Mouse (Mus musculus): ENCODE measurements around the gene Eml6.
"Not testable (repeated sequence)": the region's sequence is repeated elsewhere in the genome, so short reads cannot be mapped to it uniquely, and the experiment has no call there.

The Eml6 gene

GRCm38 (mm10) chr11:29840606-29841227, 185.1 kb downstream of the Eml6 start:
- no peak for DNase-seq

DNA sequence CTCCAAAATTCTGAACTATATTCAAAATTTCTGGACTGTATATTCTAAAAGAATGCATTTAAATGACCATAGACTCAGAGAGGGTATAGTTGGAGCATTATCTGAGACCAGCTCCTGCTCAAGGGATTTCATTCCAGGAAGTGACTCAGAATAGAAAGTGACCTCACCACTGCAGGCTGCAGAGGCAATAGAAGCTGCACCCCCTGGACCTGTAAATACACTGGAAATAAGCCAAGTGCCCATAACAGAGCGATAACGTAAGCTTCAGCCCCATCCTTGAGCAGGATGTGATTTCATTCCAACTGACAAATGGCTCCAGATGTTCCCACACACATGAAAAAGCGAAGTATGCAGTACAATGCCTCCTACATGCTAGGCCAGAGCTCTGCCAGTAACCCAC, 186.1 kb downstream of the Eml6 start:
- no peak for DNase-seq

DNA sequence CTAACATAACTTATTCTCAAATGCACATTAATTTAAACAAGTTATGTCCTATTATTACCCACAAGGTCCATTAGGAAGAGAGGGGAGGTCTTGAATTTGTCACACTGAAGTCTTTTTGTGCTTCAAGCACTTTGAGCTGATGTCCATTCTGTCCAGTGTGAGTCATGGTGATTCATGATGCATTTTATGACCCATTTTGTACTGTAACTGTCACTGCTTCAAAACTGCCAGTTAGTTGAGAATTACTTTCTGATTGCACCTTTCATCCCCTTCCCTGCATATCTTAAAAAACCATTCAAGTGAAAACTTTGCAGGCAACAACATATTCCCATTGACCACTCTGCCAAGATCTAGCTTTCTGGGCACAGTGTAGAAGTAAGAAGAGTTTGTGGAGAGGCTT, 188.8 kb downstream of the Eml6 start:
- no peak for DNase-seq

- no peak for DNase-seq
These were observed 198.1 kb downstream of the Eml6 start for GRCm38 (mm10) chr11:29827729-29828128.

DNA sequence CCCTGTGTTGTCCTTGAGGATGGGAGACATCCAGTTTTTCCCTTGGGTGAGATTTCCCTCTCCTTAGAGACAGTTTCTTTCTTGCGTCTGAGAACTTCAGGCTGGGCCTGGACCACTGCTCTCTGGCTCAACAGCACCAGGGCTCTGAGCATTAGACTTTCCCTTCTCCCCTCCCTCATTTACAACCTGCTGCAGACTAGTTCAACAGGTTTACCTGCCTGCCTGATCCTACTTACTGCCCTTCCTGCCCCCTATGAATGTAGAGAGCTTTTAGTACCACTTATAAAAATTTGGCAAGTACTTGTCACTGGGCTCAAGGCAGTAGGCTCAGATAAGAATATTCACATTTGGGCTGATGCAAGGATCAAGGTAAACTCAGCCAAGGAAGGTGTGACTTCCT, 199.8 kb downstream of the Eml6 start:
- DNase-seq, result no peak

GRCm38 (mm10) chr11:29825271-29825718, 200.5 kb downstream of the Eml6 start, which contains the start of gene 4931440F15Rik:
Gene 4931440F15Rik, minus strand, starts transcription at chr11:29825668.
- not testable (repeated sequence) for DNase-seq

GRCm38 (mm10) chr11:29824474-29825270, 201.2 kb downstream of the Eml6 start:
- not testable (repeated sequence) for DNase-seq

DNA sequence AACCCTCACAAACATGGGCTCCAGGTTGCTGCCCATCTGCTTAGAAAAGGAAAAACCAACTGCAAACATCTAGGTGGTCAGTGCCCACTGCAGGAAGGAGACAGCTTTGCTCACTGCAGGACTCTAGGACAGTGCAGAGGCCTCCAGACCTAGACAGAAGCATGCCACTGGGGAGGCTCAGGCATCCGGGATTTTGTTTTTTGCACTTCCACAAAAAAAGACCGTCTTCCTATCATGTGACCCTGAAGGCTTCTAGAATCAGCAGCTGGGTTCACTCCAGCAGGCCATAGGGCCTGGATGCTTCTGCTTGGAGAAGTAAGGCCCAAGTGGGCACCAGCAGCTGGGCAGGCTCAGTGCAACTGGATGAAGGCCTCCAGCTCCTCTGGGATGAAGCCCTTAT, 202.7 kb downstream of the Eml6 start:
- no peak for DNase-seq

GRCm38 (mm10) chr11:29815670-29816069, 210.2 kb downstream of the Eml6 start:
- no peak for DNase-seq

GRCm38 (mm10) chr11:29815261-29815660, 210.6 kb downstream of the Eml6 start:
- no peak for DNase-seq

DNA sequence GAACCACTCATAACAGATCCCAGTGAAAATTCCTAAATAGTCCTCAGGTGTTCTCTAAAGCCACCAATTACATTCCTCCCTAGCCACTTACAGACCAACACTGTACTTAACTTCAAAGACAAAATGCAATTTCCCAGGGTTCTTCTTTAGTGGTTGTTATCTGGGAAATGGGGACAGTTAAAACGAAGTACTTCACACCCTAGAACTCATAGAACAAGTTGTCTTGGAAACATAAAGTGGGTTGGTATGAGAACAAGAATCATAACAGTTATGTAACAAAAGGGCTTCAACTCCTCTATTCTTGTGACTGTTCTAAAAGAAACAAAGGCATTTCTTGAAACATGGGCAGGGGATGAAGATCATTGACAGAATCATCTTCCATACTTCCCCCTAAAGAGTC, 212.6 kb downstream of the Eml6 start:
- DNase-seq, result no peak

DNA sequence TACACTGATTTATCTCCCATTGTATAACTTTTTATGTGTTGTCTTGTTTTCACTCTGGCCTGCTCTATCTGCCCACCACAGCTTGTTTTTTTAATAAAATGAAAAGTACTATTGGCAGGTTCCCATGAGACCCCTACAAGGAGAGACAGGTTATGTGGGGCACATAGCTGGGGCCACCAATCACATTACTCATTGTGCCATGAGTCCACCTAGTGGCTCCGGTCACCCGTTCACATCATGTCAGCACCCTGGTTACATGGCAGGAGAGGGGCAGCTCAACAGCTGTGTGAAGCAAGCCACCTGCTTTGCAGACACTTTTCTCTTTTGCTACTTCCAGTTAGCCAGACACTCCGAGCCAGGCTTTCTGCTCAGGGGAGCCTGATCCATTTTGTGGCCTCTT, 213.4 kb downstream of the Eml6 start:
- DNase-seq, result no peak

DNA sequence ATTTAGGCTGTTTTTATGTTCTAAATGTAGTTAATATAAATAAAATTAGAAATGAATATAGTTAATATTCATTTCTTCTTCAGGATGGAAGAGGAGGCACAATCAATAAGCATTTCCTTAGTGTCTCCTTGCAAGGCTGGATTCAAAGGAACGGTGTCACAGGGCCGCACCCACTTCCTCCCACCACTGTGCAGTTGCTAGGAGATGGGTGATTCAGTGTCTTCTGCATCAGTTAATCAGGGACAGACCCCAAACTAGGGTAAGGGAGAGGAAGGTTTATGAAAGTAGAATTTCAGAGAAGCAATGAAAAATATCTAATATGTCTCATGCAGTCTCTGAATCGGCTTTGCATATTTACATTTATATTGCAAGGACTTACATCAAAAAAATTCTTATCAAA, 215.5 kb downstream of the Eml6 start:
- no peak for DNase-seq

GRCm38 (mm10) chr11:29808981-29809589, 216.7 kb downstream of the Eml6 start:
- no peak for DNase-seq

- no peak for DNase-seq
These were observed 217.5 kb downstream of the Eml6 start for GRCm38 (mm10) chr11:29808173-29808980.

DNA sequence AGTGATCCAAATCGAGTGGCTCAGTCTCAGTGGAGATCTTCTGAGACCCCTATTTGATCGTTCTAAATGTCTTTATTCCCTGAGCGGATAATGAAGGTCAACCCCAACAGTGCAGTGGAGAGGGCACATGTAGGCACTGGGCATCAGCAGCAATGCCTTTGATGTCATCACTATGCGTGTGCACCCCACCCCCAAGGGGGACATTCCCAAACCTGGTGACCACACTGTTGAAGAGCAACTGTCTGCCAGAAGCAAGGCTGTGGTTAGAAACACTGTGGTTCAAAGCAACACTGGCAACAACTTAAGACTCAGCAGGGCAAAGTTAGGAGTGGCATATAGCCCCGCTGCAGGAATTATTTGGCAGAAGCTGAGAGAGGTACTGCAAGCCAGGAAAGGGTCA, 218.5 kb downstream of the Eml6 start:
- no peak for DNase-seq

GRCm38 (mm10) chr11:29801432-29802427, 224.1 kb downstream of the Eml6 start:
- no peak for DNase-seq

- no peak for DNase-seq
These were observed 226.0 kb downstream of the Eml6 start for GRCm38 (mm10) chr11:29799839-29800238.

GRCm38 (mm10) chr11:29795106-29795505, 230.7 kb downstream of the Eml6 start:
- DNase-seq, result no peak

- DNase-seq, result no peak
These were observed 231.4 kb downstream of the Eml6 start for GRCm38 (mm10) chr11:29794475-29794874.

DNA sequence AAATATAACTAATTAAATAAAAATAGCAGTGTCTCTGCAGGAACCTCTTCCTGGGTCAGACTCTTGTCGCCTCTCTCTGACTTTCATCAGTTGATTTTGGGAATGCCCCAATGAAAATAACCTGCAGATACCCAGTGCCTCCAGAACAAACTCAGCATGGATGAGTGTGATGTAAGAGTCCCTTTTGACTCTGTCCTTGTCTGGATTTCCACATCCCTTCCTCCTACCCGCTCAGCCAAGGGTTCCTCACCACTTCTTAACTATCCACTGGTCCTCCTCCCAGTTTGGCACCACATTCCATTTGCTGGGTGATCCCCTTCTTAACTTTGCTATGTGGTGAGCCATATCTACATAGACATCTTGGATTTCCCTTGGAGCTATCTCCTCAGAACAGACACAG, 235.0 kb downstream of the Eml6 start:
- no peak for DNase-seq
